Mouse (Mus musculus): ENCODE measurements at regions not wholly inside any gene's neighbourhood (a gene's known extent, or its start where the extent isn't known, plus 50 kb on each side); places are given as distances from the start of the nearest gene placed in this dataset.
"Not testable (repeated sequence)": the region's sequence is repeated elsewhere in the genome, so short reads cannot be mapped to it uniquely, and the experiment has no call there.

DNA sequence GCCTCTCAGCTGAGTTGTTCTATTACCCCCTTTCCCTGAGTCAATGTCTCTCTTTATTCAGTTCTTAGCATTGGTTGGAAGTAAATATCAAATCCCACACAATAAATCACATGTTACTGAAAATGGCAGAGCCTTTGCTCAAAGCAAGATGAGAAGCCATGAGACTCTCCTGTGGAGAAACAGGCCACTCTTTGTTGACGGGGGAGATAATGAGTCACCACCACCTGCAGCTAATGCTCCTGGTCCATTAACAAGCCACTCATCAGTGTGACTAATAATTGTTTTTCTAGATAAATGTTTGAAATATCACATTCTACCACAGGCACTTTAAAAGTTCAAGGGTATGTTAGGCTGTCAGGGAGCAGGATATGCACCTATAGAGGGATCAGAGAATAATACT, 61.0 kb upstream of the Galnt18 start:
- no peak for DNase-seq

DNA sequence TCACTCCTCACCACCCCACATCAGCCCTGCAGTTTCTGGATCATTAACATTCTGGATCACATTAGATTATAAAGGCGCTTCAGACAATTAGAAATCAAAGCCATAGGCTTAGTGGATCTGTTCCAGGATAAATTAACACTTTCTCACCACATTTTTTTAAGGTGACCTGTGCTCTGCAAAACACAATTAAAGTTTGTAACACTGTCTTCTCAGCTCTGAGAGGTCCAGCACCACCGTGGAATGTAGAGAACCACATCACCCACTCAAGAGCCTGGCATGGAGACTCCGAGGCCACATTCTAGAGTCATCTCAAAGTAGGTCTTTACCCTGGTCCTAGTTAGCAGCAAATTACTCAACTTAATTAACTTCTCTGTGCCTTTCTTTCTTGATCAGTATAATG, 58.4 kb upstream of the Galnt18 start:
- no peak for DNase-seq

DNA sequence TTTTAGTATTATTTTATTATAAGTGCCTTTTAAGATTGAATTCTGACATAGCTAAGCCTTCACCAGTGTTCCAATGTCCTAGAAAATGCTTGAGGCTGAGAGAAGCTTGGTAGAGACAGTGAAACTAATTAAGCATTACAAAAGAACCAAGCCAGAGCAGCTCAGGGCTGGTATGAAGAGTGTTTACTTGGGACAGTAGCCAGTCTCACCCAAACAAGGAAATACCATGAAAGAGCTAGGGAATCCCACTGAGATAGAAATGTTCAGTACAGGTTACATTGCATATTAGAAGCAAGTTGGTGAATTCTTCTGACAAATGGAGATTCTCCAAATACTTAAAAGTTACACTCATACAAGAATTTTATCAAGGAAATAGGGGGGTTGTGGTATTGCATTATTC, 54.6 kb upstream of the Galnt18 start:
- DNase-seq: not testable (repeated sequence)

DNA sequence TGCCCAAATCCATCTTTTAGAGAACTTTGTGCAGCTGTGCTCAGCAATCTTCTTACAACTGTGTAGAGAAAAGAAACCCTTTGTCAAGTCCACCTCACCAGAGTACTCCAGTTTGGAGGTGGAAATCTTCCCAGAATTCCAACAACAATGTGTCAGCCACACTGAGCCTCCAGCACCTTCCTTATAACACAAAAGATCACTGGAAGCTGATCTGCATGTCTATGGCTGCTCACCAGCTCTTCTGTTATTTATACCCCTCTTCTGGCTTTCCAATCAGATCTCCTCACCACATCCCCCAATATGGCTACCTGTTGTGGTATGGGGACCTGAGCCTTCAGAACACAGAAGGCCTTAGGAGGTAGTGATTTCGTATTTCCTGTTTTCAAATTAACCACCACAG, 50.2 kb upstream of the Galnt18 start:
- no peak for DNase-seq

All from spleen, adult 18-20 months (tissue).